Mouse (Mus musculus) kidney, adult 2 months (tissue): ENCODE measurements around the gene Tenm4. TPM values are rescaled to one million over a fixed set of nuclear protein-coding genes. Genes with fewer than 3 reads are reported as not detected.

Experiments
- DNase-seq: peaks from one replicate; pipeline ENCODE4 v3.0.0; 2021
- H3K27ac ChIP-seq: fragments of 200-500 bp; 2 replicates; pipeline ENCODE4 v1.5.1; 2012; ENCODE audit warnings: low read depth, low read length, control low read depth, inconsistent platforms; ENCODE audit not compliant: insufficient read depth
- H3K27me3 ChIP-seq: fragments of 200-500 bp; replicated peaks from 2 replicates; pipeline ENCODE4 v1.6.1; 2012; ENCODE audit warnings: mild to moderate bottlenecking, moderate library complexity, low read length, inconsistent platforms; ENCODE audit not compliant: control insufficient read depth, insufficient read depth
- H3K36me3 ChIP-seq: fragments of 200-500 bp; 2 replicates; pipeline ENCODE4 v1.6.1; 2012; ENCODE audit warnings: mild to moderate bottlenecking, moderate library complexity, low read length, inconsistent platforms; ENCODE audit not compliant: control insufficient read depth, insufficient read depth
- H3K4me1 ChIP-seq: fragments of 200-500 bp; 2 replicates; pipeline ENCODE4 v1.6.1; 2011; ENCODE audit warnings: low read length; ENCODE audit not compliant: control insufficient read depth, insufficient read depth
- H3K4me3 ChIP-seq: fragments of 200-500 bp; 2 replicates; pipeline ENCODE4 v1.5.1; 2011; ENCODE audit warnings: mild to moderate bottlenecking, low read depth, low read length, control low read depth; ENCODE audit not compliant: insufficient read depth
- CTCF ChIP-seq: fragments of 200-500 bp; conservative IDR thresholded peaks from 2 replicates; pipeline ENCODE4 v1.5.1; 2011; ENCODE audit warnings: low read depth, mild to moderate bottlenecking, control low read depth, low read length, moderate library complexity, mixed read lengths; ENCODE audit not compliant: insufficient read depth, insufficient read length
- POLR2A ChIP-seq: fragments of 200-500 bp; IDR thresholded peaks from one replicate; pipeline ENCODE4 v1.6.1; 2011; ENCODE audit warnings: low read depth, low read length, control low read depth
- WGBS: fragments of 180-500 bp; shearing (Covaris S2); methylation state at CpG from one replicate; pipeline ENCODE4 v1.1.7; 2018; 5-methylcytosine and 5-hydroxymethylcytosine counted together
- polyA plus RNA-seq: library from polyadenylated mRNA; depleted of rRNA; stranded (reverse); fragments of >200 nt; gene quantifications from 2 replicates; pipeline ENCODE4 v1.2.3, GENCODE M21; 2012

The Tenm4 gene
- polyA plus RNA-seq, 1 experiment, result 3.3 TPM

- Histone ChIP-seq H3K27me3 (no peaks in the 10 kb centered on the region), H3K4me3 (no peak overlapping the region), H3K27ac (no peak overlapping the region), H3K4me1 (no peaks in the 10 kb centered on the region), H3K36me3 (no peaks in the 10 kb centered on the region)
- no peak for DNase-seq
- no peak for TF ChIP-seq CTCF
- no peak for TF ChIP-seq POLR2A
Measured at GRCm38 (mm10) chr7:96164141-96164540, 6.9 kb upstream of the Tenm4 start.

- H3K36me3 ChIP-seq, result no peaks in the 10 kb centered on the region
- WGBS, result 56% methylated on average over 3 of the region's 3 CpGs
- no peaks in the 10 kb centered on the region for H3K4me1 ChIP-seq
- H3K4me3 ChIP-seq, result no peak overlapping the region
- DNase-seq, result no peak
- no peaks in the 10 kb centered on the region for H3K27me3 ChIP-seq
- no peak overlapping the region for H3K27ac ChIP-seq
- TF ChIP-seq POLR2A (no peak), CTCF (no peak)
Measured at GRCm38 (mm10) chr7:96168921-96169320, 2.1 kb upstream of the Tenm4 start.

GRCm38 (mm10) chr7:96171596-96172563 lies 834 bp downstream of the Tenm4 start:
- no peak overlapping the region for H3K27ac ChIP-seq
- H3K4me3 ChIP-seq, result no peak overlapping the region
- DNase-seq, result no peak
- no peaks in the 10 kb centered on the region for H3K4me1 ChIP-seq
- no peaks in the 10 kb centered on the region for H3K36me3 ChIP-seq
- 43% methylated on average over 11 of the region's 11 CpGs for WGBS
- TF ChIP-seq POLR2A, result no peak
- no peaks in the 10 kb centered on the region; the same call in 1 of the 2 replicates for H3K27me3 ChIP-seq

GRCm38 (mm10) chr7:96176781-96177180 lies 5.7 kb downstream of the Tenm4 start:
- WGBS, result 88% methylated on average over 8 of the region's 8 CpGs
- TF ChIP-seq POLR2A (no peak), CTCF (no peak)
- H3K36me3 ChIP-seq, result no peaks in the 10 kb centered on the region
- H3K27me3 ChIP-seq, result no peaks in the 10 kb centered on the region; the same call in 1 of the 2 replicates
- H3K27ac ChIP-seq, result no peak overlapping the region
- no peaks in the 10 kb centered on the region for H3K4me1 ChIP-seq
- no peak for DNase-seq
- no peak overlapping the region for H3K4me3 ChIP-seq

GRCm38 (mm10) chr7:96181751-96182150 lies 10.7 kb downstream of the Tenm4 start:
- H3K27me3 ChIP-seq, result no peaks in the 10 kb centered on the region

GRCm38 (mm10) chr7:96183195-96183594 lies 12.1 kb downstream of the Tenm4 start:
- 95% methylated on average over 1 of the region's 1 CpGs for WGBS
- Histone ChIP-seq H3K4me3 (no peak overlapping the region), H3K36me3 (no peaks in the 10 kb centered on the region), H3K27ac (no peak overlapping the region), H3K4me1 (no peaks in the 10 kb centered on the region), H3K27me3 (no peaks in the 10 kb centered on the region)
- DNase-seq, result no peak
- TF ChIP-seq POLR2A (no peak), CTCF (no peak)

More at GRCm38 (mm10) chr7:96181751-96182150, 10.7 kb downstream of the Tenm4 start:
- TF ChIP-seq CTCF, result no peak
- TF ChIP-seq POLR2A, result no peak
- Histone ChIP-seq H3K27ac (no peak overlapping the region), H3K4me1 (no peaks in the 10 kb centered on the region), H3K36me3 (no peaks in the 10 kb centered on the region), H3K4me3 (no peak overlapping the region)
- no peak for DNase-seq
- 77% methylated on average over 4 of the region's 4 CpGs for WGBS

- 80% methylated on average over 9 of the region's 9 CpGs for WGBS
- Histone ChIP-seq H3K4me3 (no peak overlapping the region), H3K36me3 (no peaks in the 10 kb centered on the region), H3K27ac (no peak overlapping the region), H3K4me1 (no peaks in the 10 kb centered on the region), H3K27me3 (no peaks in the 10 kb centered on the region)
- no peak for DNase-seq
- TF ChIP-seq POLR2A (no peak), CTCF (no peak)
Measured at GRCm38 (mm10) chr7:96185411-96185810, 14.4 kb downstream of the Tenm4 start.
